Mouse (Mus musculus): ENCODE measurements around the gene Cmip. TPM values are rescaled to one million over a fixed set of nuclear protein-coding genes. Genes with fewer than 3 reads are reported as not detected.
A peak's percentile ranks its signal among the peaks of the same experiment; 100 is the strongest.

Gene Cmip
- polyA plus RNA-seq, 1 experiment from 2014 or later = 13.9 TPM

GRCm38 (mm10) chr8:117241848-117242247 is 15.0 kb upstream of the Cmip start:
- Histone ChIP-seq H3K9me3 (no peaks in the 10 kb centered on the region), H3K36me3 (no peaks in the 10 kb centered on the region), H3K4me2 (replicated peaks) (no peak overlapping the region), H3K4me3 (no peak overlapping the region), H3K4me1 (no peaks in the 10 kb centered on the region), H3K27ac (no peak overlapping the region), H3K9ac (no peak overlapping the region), H3K27me3 (no peaks in the 10 kb centered on the region)
- ATAC-seq (ENCODE audit: low FRiP score, low read depth) = no peak
- 36% methylated on average over 3 of the region's 3 CpGs for WGBS

- WGBS = 83% methylated on average over 6 of the region's 6 CpGs
- H3K9me3 ChIP-seq = no peaks in the 10 kb centered on the region
- H3K4me3 ChIP-seq = no peak overlapping the region
- no peak overlapping the region for H3K4me2 ChIP-seq (replicated peaks)
- no peaks in the 10 kb centered on the region for H3K27me3 ChIP-seq
- H3K9ac ChIP-seq = no peak overlapping the region
- no peaks in the 10 kb centered on the region for H3K4me1 ChIP-seq
- H3K36me3 ChIP-seq = no peaks in the 10 kb centered on the region
- no peak for ATAC-seq (ENCODE audit: low FRiP score, low read depth)
- no peak overlapping the region for H3K27ac ChIP-seq
Measured at GRCm38 (mm10) chr8:117242286-117242685, 14.6 kb upstream of the Cmip start.

GRCm38 (mm10) chr8:117244601-117245000 is 12.3 kb upstream of the Cmip start:
- no peak overlapping the region for H3K9ac ChIP-seq
- H3K4me3 ChIP-seq = no peak overlapping the region
- H3K27ac ChIP-seq = no peak overlapping the region
- ATAC-seq (ENCODE audit: low FRiP score, low read depth) = no peak
- no peaks in the 10 kb centered on the region for H3K9me3 ChIP-seq
- no peaks in the 10 kb centered on the region for H3K27me3 ChIP-seq
- no peaks in the 10 kb centered on the region for H3K36me3 ChIP-seq
- no peak overlapping the region for H3K4me2 ChIP-seq (replicated peaks)
- WGBS = 42% methylated on average over 6 of the region's 6 CpGs
- H3K4me1 ChIP-seq = no peaks in the 10 kb centered on the region

- H3K4me1 ChIP-seq = no peaks in the 10 kb centered on the region
- H3K4me2 ChIP-seq (replicated peaks) = no peak overlapping the region
- H3K9me3 ChIP-seq = no peaks in the 10 kb centered on the region
- H3K4me3 ChIP-seq = no peak overlapping the region
- H3K36me3 ChIP-seq = no peaks in the 10 kb centered on the region
- 79% methylated on average over 11 of the region's 11 CpGs for WGBS
- H3K9ac ChIP-seq = no peak overlapping the region
- no peaks in the 10 kb centered on the region for H3K27me3 ChIP-seq
- H3K27ac ChIP-seq = no peak overlapping the region
- no peak for ATAC-seq (ENCODE audit: low FRiP score, low read depth)
Measured at GRCm38 (mm10) chr8:117248341-117248740, 8.5 kb upstream of the Cmip start.

- H3K4me1 ChIP-seq = no peaks in the 10 kb centered on the region
- no peak overlapping the region for H3K4me2 ChIP-seq (replicated peaks)
- no peak overlapping the region for H3K4me3 ChIP-seq
- H3K27ac ChIP-seq = no peak overlapping the region
- H3K36me3 ChIP-seq = no peaks in the 10 kb centered on the region
- no peaks in the 10 kb centered on the region for H3K27me3 ChIP-seq
- no peak for ATAC-seq (ENCODE audit: low FRiP score, low read depth)
- H3K9me3 ChIP-seq = no peaks in the 10 kb centered on the region
- 47% methylated on average over 7 of the region's 7 CpGs for WGBS
- no peak overlapping the region for H3K9ac ChIP-seq
Measured at GRCm38 (mm10) chr8:117251086-117251681, 5.7 kb upstream of the Cmip start.

- Histone ChIP-seq H3K4me3 (no peak overlapping the region), H3K4me1 (no peaks in the 10 kb centered on the region), H3K9me3 (no peaks in the 10 kb centered on the region), H3K4me2 (replicated peaks) (no peak overlapping the region), H3K36me3 (no peaks in the 10 kb centered on the region), H3K9ac (no peak overlapping the region), H3K27me3 (no peaks in the 10 kb centered on the region), H3K27ac (no peak overlapping the region)
- ATAC-seq (ENCODE audit: low FRiP score, low read depth) = no peak
- 93% methylated on average over 8 of the region's 8 CpGs for WGBS
Measured at GRCm38 (mm10) chr8:117252650-117253049, 4.2 kb upstream of the Cmip start.

- ATAC-seq (ENCODE audit: low FRiP score, low read depth) = no peak
- H3K36me3 ChIP-seq = no peaks in the 10 kb centered on the region
- H3K9me3 ChIP-seq = no peaks in the 10 kb centered on the region
- H3K27ac ChIP-seq = no peak overlapping the region
- H3K4me3 ChIP-seq = no peak overlapping the region
- H3K27me3 ChIP-seq = no peaks in the 10 kb centered on the region
- H3K4me1 ChIP-seq = peaks cover 6% of the 10 kb centered on the region
- H3K4me2 ChIP-seq (replicated peaks) = no peak overlapping the region
- 91% methylated on average over 17 of the region's 17 CpGs for WGBS
- H3K9ac ChIP-seq = no peak overlapping the region
Measured at GRCm38 (mm10) chr8:117253390-117254269, 3.2 kb upstream of the Cmip start.

- H3K36me3 ChIP-seq = no peaks in the 10 kb centered on the region
- H3K9ac ChIP-seq = no peak overlapping the region
- no peak overlapping the region for H3K27ac ChIP-seq
- WGBS = 79% methylated on average over 6 of the region's 6 CpGs
- H3K9me3 ChIP-seq = no peaks in the 10 kb centered on the region
- no peak for ATAC-seq (ENCODE audit: low FRiP score, low read depth)
- no peak overlapping the region for H3K4me2 ChIP-seq (replicated peaks)
- H3K4me3 ChIP-seq = no peak overlapping the region
- peaks cover 14% of the 10 kb centered on the region for H3K4me1 ChIP-seq
- H3K27me3 ChIP-seq = no peaks in the 10 kb centered on the region
Measured at GRCm38 (mm10) chr8:117254496-117254895, 2.4 kb upstream of the Cmip start.

- 1% methylated on average over 52 of the region's 92 CpGs for WGBS
- H3K4me2 ChIP-seq (replicated peaks) = peak overlapping the region; percentile 89
- peaks cover 33% of the 10 kb centered on the region for H3K4me1 ChIP-seq
- no peaks in the 10 kb centered on the region for H3K9me3 ChIP-seq
- H3K27ac ChIP-seq = peak overlapping the region; percentile 82
- no peaks in the 10 kb centered on the region for H3K36me3 ChIP-seq
- no peaks in the 10 kb centered on the region for H3K27me3 ChIP-seq
- peak; percentile 87 for ATAC-seq (ENCODE audit: low FRiP score, low read depth)
- H3K4me3 ChIP-seq = peak overlapping the region; percentile 96
- H3K9ac ChIP-seq = peak overlapping the region; percentile 95
Measured at GRCm38 (mm10) chr8:117256292-117256938, 449 bp upstream of the Cmip start.

- peak overlapping the region; percentile 89 for H3K4me2 ChIP-seq (replicated peaks)
- WGBS = 4% methylated on average over 22 of the region's 22 CpGs
- peak; percentile 7; the same call in 1 of the 2 replicates for ATAC-seq (ENCODE audit: low FRiP score, low read depth)
Measured at GRCm38 (mm10) chr8:117257821-117258575, 1.1 kb downstream of the Cmip start.

GRCm38 (mm10) chr8:117258576-117259040 is 1.7 kb downstream of the Cmip start:
- H3K4me1 ChIP-seq = peaks cover 46% of the 10 kb centered on the region
- H3K4me2 ChIP-seq (replicated peaks) = peak overlapping the region; percentile 89
- peak overlapping the region; percentile 96 for H3K4me3 ChIP-seq
- peaks cover 2% of the 10 kb centered on the region; the same call in 1 of the 2 replicates for H3K36me3 ChIP-seq
- H3K9me3 ChIP-seq = no peaks in the 10 kb centered on the region
- peak overlapping the region; percentile 95 for H3K9ac ChIP-seq
- ATAC-seq (ENCODE audit: low FRiP score, low read depth) = no peak
- peak overlapping the region; percentile 82 for H3K27ac ChIP-seq
- H3K27me3 ChIP-seq = no peaks in the 10 kb centered on the region
- WGBS = 40% methylated on average over 6 of the region's 6 CpGs

More at GRCm38 (mm10) chr8:117257821-117258575, 1.1 kb downstream of the Cmip start:
- peaks cover 46% of the 10 kb centered on the region for H3K4me1 ChIP-seq
- no peaks in the 10 kb centered on the region for H3K36me3 ChIP-seq
- peak overlapping the region; percentile 95 for H3K9ac ChIP-seq
- H3K4me3 ChIP-seq = peak overlapping the region; percentile 96
- H3K9me3 ChIP-seq = no peaks in the 10 kb centered on the region
- H3K27me3 ChIP-seq = no peaks in the 10 kb centered on the region
- H3K27ac ChIP-seq = peak overlapping the region; percentile 82
